Mouse (Mus musculus) C2C12 (cell line): ENCODE measurements at regions not wholly inside any gene's neighbourhood (a gene's known extent, or its start where the extent isn't known, plus 50 kb on each side); places are given as distances from the start of the nearest gene placed in this dataset.

Experiments
- CEBPB ChIP-seq: IDR thresholded peaks from one replicate; pipeline ENCODE4 v1.6.1; 2011; ENCODE audit warnings: low read depth, mild to moderate bottlenecking, control low read depth, moderate library complexity
- CTCF ChIP-seq: IDR thresholded peaks from one replicate; pipeline ENCODE4 v1.5.1; 2011; ENCODE audit not compliant: control insufficient read depth, insufficient read depth, insufficient read length
- FOSL1 ChIP-seq: IDR thresholded peaks from one replicate; pipeline ENCODE4 v1.8.0; 2011; ENCODE audit warnings: mild to moderate bottlenecking, low read length; ENCODE audit not compliant: poor library complexity, insufficient read depth, severe bottlenecking
- MAX ChIP-seq: IDR thresholded peaks from one replicate; pipeline ENCODE4 v1.6.1; 2011; ENCODE audit warnings: mild to moderate bottlenecking, control low read depth
- MYOD1 ChIP-seq: IDR thresholded peaks from one replicate; pipeline ENCODE4 v1.6.1; 2011; ENCODE audit warnings: low read depth; ENCODE audit not compliant: control insufficient read depth, insufficient read length
- USF1 ChIP-seq: IDR thresholded peaks from one replicate; pipeline ENCODE4 v1.6.1; 2011; ENCODE audit warnings: low read depth, mild to moderate bottlenecking, control low read depth, moderate library complexity

DNA sequence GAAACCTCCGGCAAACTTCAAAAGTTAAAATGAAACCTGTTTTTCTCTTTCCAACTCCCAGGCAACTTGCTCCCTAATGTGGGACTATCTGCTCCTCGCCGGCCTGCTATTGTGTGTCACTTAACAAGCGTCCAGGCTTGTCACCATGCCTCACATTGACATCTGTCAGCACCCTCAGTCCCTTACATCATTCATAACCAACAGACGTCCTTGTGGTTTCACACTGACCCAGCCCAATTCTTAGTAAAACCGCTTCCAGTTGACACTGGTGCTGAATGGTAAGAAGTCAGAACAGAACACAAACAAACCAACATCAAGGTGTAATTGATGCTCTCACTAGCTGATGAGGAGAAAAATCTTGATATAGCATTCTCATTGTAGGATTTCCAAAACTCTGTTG, 85.8 kb upstream of the Ifngr1 start:
- TF ChIP-seq USF1, result no peak
- TF ChIP-seq CTCF, result no peak
- TF ChIP-seq CEBPB, result no peak
- no peak for TF ChIP-seq MAX
- no peak for TF ChIP-seq MYOD1
- TF ChIP-seq FOSL1, result no peak
